Mouse (Mus musculus): ENCODE results near the gene Akt2. TPM values are rescaled to one million over a fixed set of nuclear protein-coding genes. Genes with fewer than 3 reads are reported as not detected.

Gene Akt2
- polyA plus RNA-seq, 1 experiment from 2014 or later = 72.9 TPM

- WGBS = under 1% methylated on average over 39 of the region's 41 CpGs
- DNase-seq (ENCODE audit: low spot score) = peak; percentile 92
- Histone ChIP-seq H3K27ac (ENCODE audit: low read depth, low read length) (no peak within 1 kb of the TSS), H3K4me3 (ENCODE audit: low read depth, low read length) (peak within 1 kb of the TSS; percentile 71), H3K27me3 (ENCODE audit: control insufficient read depth, insufficient read depth, low read length) (no peaks in the 10 kb centered on the region), H3K36me3 (ENCODE audit: control insufficient read depth, insufficient read depth, low read length) (no peaks in the 10 kb centered on the region), H3K4me2 (ENCODE audit: low read depth) (peak within 1 kb of the TSS; percentile 72), H3K9me3 (ENCODE audit: control insufficient read depth, low read length) (no peaks in the 10 kb centered on the region), H3K9ac (ENCODE audit: low read length) (peak within 1 kb of the TSS; percentile 62), H3K4me1 (ENCODE audit: control insufficient read depth, insufficient read depth, low read length) (no peaks in the 10 kb centered on the region; the same call in 1 of the 2 replicates)
- ATAC-seq (ENCODE audit: insufficient read depth, low FRiP score, low TSS enrichment) = peak; percentile 99
Measured at GRCm38 (mm10) chr7:27552931-27553513, 38.3 kb upstream of the Akt2 start, which contains the start of the genes Pld3 and 2310022A10Rik. Pld3 (minus strand) TSS chr7:27553218. 2310022A10Rik (plus strand) TSS chr7:27553233.

GRCm38 (mm10) chr7:27560291-27560887 lies 31.0 kb upstream of the Akt2 start:
- Histone ChIP-seq H3K4me2 (ENCODE audit: low read depth) (no peak overlapping the region), H3K4me3 (ENCODE audit: low read depth, low read length) (no peak overlapping the region), H3K27me3 (ENCODE audit: control insufficient read depth, insufficient read depth, low read length) (no peaks in the 10 kb centered on the region), H3K36me3 (ENCODE audit: control insufficient read depth, insufficient read depth, low read length) (0 out of 2 replicates have a peak, but pooled peaks cover 10% of the 10 kb centered on the region), H3K9me3 (ENCODE audit: control insufficient read depth, low read length) (no peaks in the 10 kb centered on the region), H3K27ac (ENCODE audit: low read depth, low read length) (no peak overlapping the region), H3K4me1 (ENCODE audit: control insufficient read depth, insufficient read depth, low read length) (no peaks in the 10 kb centered on the region), H3K9ac (ENCODE audit: low read length) (no peak overlapping the region)
- ATAC-seq (ENCODE audit: insufficient read depth, low FRiP score, low TSS enrichment) = no peak
- 80% methylated on average over 8 of the region's 8 CpGs for WGBS
- no peak for DNase-seq (ENCODE audit: low spot score)

GRCm38 (mm10) chr7:27560978-27561377 lies 30.4 kb upstream of the Akt2 start:
- Histone ChIP-seq H3K4me1 (ENCODE audit: control insufficient read depth, insufficient read depth, low read length) (no peaks in the 10 kb centered on the region), H3K4me2 (ENCODE audit: low read depth) (no peak overlapping the region), H3K27me3 (ENCODE audit: control insufficient read depth, insufficient read depth, low read length) (no peaks in the 10 kb centered on the region), H3K27ac (ENCODE audit: low read depth, low read length) (no peak overlapping the region), H3K9me3 (ENCODE audit: control insufficient read depth, low read length) (no peaks in the 10 kb centered on the region), H3K9ac (ENCODE audit: low read length) (no peak overlapping the region), H3K36me3 (ENCODE audit: control insufficient read depth, insufficient read depth, low read length) (0 out of 2 replicates have a peak, but pooled peaks cover 10% of the 10 kb centered on the region), H3K4me3 (ENCODE audit: low read depth, low read length) (no peak overlapping the region)
- DNase-seq (ENCODE audit: low spot score) = no peak
- no peak for ATAC-seq (ENCODE audit: insufficient read depth, low FRiP score, low TSS enrichment)
- 90% methylated on average over 1 of the region's 1 CpGs for WGBS

- Histone ChIP-seq H3K9me3 (ENCODE audit: control insufficient read depth, low read length) (no peaks in the 10 kb centered on the region), H3K27me3 (ENCODE audit: control insufficient read depth, insufficient read depth, low read length) (no peaks in the 10 kb centered on the region), H3K27ac (ENCODE audit: low read depth, low read length) (no peak overlapping the region), H3K36me3 (ENCODE audit: control insufficient read depth, insufficient read depth, low read length) (peaks cover 15% of the 10 kb centered on the region), H3K4me2 (ENCODE audit: low read depth) (no peak overlapping the region), H3K4me3 (ENCODE audit: low read depth, low read length) (no peak overlapping the region), H3K9ac (ENCODE audit: low read length) (no peak overlapping the region), H3K4me1 (ENCODE audit: control insufficient read depth, insufficient read depth, low read length) (no peaks in the 10 kb centered on the region)
- DNase-seq (ENCODE audit: low spot score) = no peak
- 91% methylated on average over 5 of the region's 5 CpGs for WGBS
- ATAC-seq (ENCODE audit: insufficient read depth, low FRiP score, low TSS enrichment) = no peak
Measured at GRCm38 (mm10) chr7:27569580-27570224, 21.6 kb upstream of the Akt2 start.

- Histone ChIP-seq H3K4me2 (ENCODE audit: low read depth) (no peak overlapping the region), H3K4me3 (ENCODE audit: low read depth, low read length) (no peak overlapping the region), H3K36me3 (ENCODE audit: control insufficient read depth, insufficient read depth, low read length) (peaks cover 11% of the 10 kb centered on the region), H3K9ac (ENCODE audit: low read length) (no peak overlapping the region), H3K27me3 (ENCODE audit: control insufficient read depth, insufficient read depth, low read length) (no peaks in the 10 kb centered on the region), H3K27ac (ENCODE audit: low read depth, low read length) (no peak overlapping the region), H3K9me3 (ENCODE audit: control insufficient read depth, low read length) (no peaks in the 10 kb centered on the region), H3K4me1 (ENCODE audit: control insufficient read depth, insufficient read depth, low read length) (no peaks in the 10 kb centered on the region)
- 88% methylated on average over 4 of the region's 4 CpGs for WGBS
- no peak for ATAC-seq (ENCODE audit: insufficient read depth, low FRiP score, low TSS enrichment)
- DNase-seq (ENCODE audit: low spot score) = no peak
Measured at GRCm38 (mm10) chr7:27572133-27572532, 19.2 kb upstream of the Akt2 start.

GRCm38 (mm10) chr7:27574124-27574880 lies 17.1 kb upstream of the Akt2 start:
- DNase-seq (ENCODE audit: low spot score) = no peak
- no peaks in the 10 kb centered on the region for H3K27me3 ChIP-seq (ENCODE audit: control insufficient read depth, insufficient read depth, low read length)
- H3K36me3 ChIP-seq (ENCODE audit: control insufficient read depth, insufficient read depth, low read length) = peaks cover 11% of the 10 kb centered on the region
- ATAC-seq (ENCODE audit: insufficient read depth, low FRiP score, low TSS enrichment) = no peak
- no peak overlapping the region for H3K4me2 ChIP-seq (ENCODE audit: low read depth)
- no peak overlapping the region for H3K4me3 ChIP-seq (ENCODE audit: low read depth, low read length)
- no peaks in the 10 kb centered on the region for H3K9me3 ChIP-seq (ENCODE audit: control insufficient read depth, low read length)
- no peaks in the 10 kb centered on the region for H3K4me1 ChIP-seq (ENCODE audit: control insufficient read depth, insufficient read depth, low read length)
- H3K27ac ChIP-seq (ENCODE audit: low read depth, low read length) = no peak overlapping the region
- 93% methylated on average over 14 of the region's 14 CpGs for WGBS
- no peak overlapping the region for H3K9ac ChIP-seq (ENCODE audit: low read length)

GRCm38 (mm10) chr7:27576914-27577313 lies 14.4 kb upstream of the Akt2 start:
- H3K27ac ChIP-seq (ENCODE audit: low read depth, low read length) = no peak overlapping the region
- 64% methylated on average over 6 of the region's 6 CpGs for WGBS

GRCm38 (mm10) chr7:27577589-27577988 lies 13.8 kb upstream of the Akt2 start:
- Histone ChIP-seq H3K27me3 (ENCODE audit: control insufficient read depth, insufficient read depth, low read length) (no peaks in the 10 kb centered on the region), H3K9ac (ENCODE audit: low read length) (no peak overlapping the region), H3K27ac (ENCODE audit: low read depth, low read length) (no peak overlapping the region), H3K4me3 (ENCODE audit: low read depth, low read length) (no peak overlapping the region), H3K4me1 (ENCODE audit: control insufficient read depth, insufficient read depth, low read length) (no peaks in the 10 kb centered on the region), H3K36me3 (ENCODE audit: control insufficient read depth, insufficient read depth, low read length) (peaks cover 8% of the 10 kb centered on the region), H3K9me3 (ENCODE audit: control insufficient read depth, low read length) (no peaks in the 10 kb centered on the region), H3K4me2 (ENCODE audit: low read depth) (no peak overlapping the region)
- WGBS = 92% methylated on average over 6 of the region's 6 CpGs
- ATAC-seq (ENCODE audit: insufficient read depth, low FRiP score, low TSS enrichment) (no peak), DNase-seq (ENCODE audit: low spot score) (no peak)

More at GRCm38 (mm10) chr7:27576914-27577313, 14.4 kb upstream of the Akt2 start:
- no peaks in the 10 kb centered on the region for H3K4me1 ChIP-seq (ENCODE audit: control insufficient read depth, insufficient read depth, low read length)
- peaks cover 9% of the 10 kb centered on the region for H3K36me3 ChIP-seq (ENCODE audit: control insufficient read depth, insufficient read depth, low read length)
- H3K27me3 ChIP-seq (ENCODE audit: control insufficient read depth, insufficient read depth, low read length) = no peaks in the 10 kb centered on the region
- H3K4me2 ChIP-seq (ENCODE audit: low read depth) = no peak overlapping the region
- H3K9ac ChIP-seq (ENCODE audit: low read length) = no peak overlapping the region
- ATAC-seq (ENCODE audit: insufficient read depth, low FRiP score, low TSS enrichment) (no peak), DNase-seq (ENCODE audit: low spot score) (peak; percentile 41)
- H3K9me3 ChIP-seq (ENCODE audit: control insufficient read depth, low read length) = no peaks in the 10 kb centered on the region
- H3K4me3 ChIP-seq (ENCODE audit: low read depth, low read length) = no peak overlapping the region
